Mouse (Mus musculus) embryonic fibroblast, embryonic 13.5 days (primary cell): ENCODE results near the gene Arid1b.

Source experiments
- CTCF ChIP-seq: IDR thresholded peaks from 2 replicates; pipeline ENCODE4 v1.5.1; 2011; ENCODE audit warnings: mild to moderate bottlenecking, control low read depth, low read length, moderate library complexity, borderline replicate concordance; ENCODE audit not compliant: insufficient read depth
- POLR2A ChIP-seq: IDR thresholded peaks from 2 replicates; pipeline ENCODE4 v1.6.1; 2011; ENCODE audit warnings: low read depth, mild to moderate bottlenecking, control low read depth, low read length, moderate library complexity

DNA sequence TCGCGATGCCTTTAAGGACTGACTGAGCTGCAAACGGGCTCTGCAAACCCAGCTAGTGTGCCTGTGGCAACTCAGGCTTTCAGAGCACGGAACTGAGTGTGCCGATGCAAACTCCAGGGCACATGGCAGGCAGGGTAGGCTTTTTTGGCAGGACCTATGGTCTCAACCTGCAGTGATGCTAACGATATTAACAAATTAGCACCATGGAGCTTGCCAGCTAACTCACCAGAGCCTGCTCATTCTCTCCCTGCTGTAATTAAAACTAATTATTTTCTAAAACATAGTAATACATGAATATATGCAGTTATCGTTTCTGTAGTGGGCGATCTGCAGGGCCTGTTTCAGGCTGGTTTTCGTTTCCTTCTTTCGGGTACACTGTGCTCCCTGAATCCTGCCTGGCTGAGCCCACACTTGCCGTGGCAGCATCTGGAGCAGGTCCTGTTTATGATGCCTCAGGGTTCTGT is 316.3 kb downstream of the Arid1b start:
- TF ChIP-seq CTCF (no peak), POLR2A (no peak)
